ENCODE assay signal across 6 mouse cellular contexts in the genomic region with DNA sequence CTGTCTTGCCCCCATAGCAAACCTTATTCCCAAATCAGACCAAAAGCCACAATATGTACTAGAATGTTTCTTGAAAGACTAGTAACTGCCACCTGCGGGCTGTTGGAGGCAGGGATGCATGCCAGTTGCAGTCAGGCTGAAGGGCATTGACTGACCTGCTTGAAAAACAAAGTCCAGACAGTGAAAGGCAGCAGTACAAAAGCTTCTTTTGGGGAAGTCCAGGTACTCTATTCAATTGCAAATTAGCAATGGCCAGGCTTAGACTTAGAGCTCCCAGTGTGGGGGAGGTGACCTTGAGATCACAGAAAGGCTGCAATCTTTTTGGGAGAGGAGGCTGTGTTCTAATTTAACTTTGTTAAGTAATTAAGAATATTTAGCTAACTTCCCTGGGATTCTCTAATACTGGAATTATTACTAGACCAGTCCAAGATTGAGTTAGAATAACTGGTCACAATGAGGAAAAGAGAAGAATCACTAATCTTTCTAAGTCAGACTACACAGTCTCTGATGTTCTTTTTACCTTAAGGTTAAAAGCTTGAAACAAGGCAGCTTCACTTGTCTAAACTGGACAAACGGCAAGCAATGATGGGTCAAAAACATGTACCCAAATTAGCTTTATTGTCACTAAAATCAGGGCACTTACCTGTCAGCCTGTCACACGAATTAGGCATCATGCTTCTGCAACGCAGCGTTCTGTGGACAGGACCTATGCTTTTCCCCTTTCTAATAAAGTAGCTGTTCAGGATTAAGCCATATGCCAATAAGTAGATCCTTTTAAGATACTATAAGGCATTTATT.
DNase-seq lines count a peak whose midpoint lies in the region; TF ChIP-seq lines count a peak whose summit lies in the region.
"Not testable (repeated sequence)": the region's sequence is repeated elsewhere in the genome, so short reads cannot be mapped to it uniquely, and the experiment has no call there.

No protein-coding gene starts in this region.

- H3K27ac ChIP-seq in kidney, adult 2 months (ENCODE audit: insufficient read depth, low read depth, low read length), result not testable (repeated sequence)

- H3K36me3 ChIP-seq in E14TG2a.4 (ENCODE audit: insufficient read depth, low read length); kidney, adult 2 months (ENCODE audit: control insufficient read depth, insufficient read depth, low read length): not testable (repeated sequence)

- H3K27me3 ChIP-seq in E14TG2a.4 (ENCODE audit: insufficient read depth, low read length); kidney, adult 2 months (replicated peaks; ENCODE audit: control insufficient read depth, insufficient read depth, low read length): not testable (repeated sequence)

- H3K9me3 ChIP-seq in E14TG2a.4 (ENCODE audit: low read length), result peaks cover 22% of the 10 kb centered on the region; the same call in 1 of the 2 replicates

- 85% methylated on average over 5 of the region's 5 CpGs for WGBS in kidney, adult 2 months

- H3K4me1 ChIP-seq in E14TG2a.4 (replicated peaks; ENCODE audit: low read depth, low read length), result peaks cover 27% of the 10 kb centered on the region
- H3K4me1 ChIP-seq in kidney, adult 2 months (ENCODE audit: control insufficient read depth, insufficient read depth, low read length), result not testable (repeated sequence)

- TF ChIP-seq CTCF in E14TG2a.4 (conservative IDR thresholded peaks at IDR 0.05; ENCODE audit: low read length); kidney, adult 2 months (conservative IDR thresholded peaks at IDR 0.05; ENCODE audit: insufficient read depth, insufficient read length, low read depth, low read length): not testable (repeated sequence)

- H3K4me3 ChIP-seq in E14TG2a.4 (replicated peaks; ENCODE audit: low read length), result peak overlapping the region; percentile 59
- not testable (repeated sequence) for H3K4me3 ChIP-seq in kidney, adult 2 months (ENCODE audit: insufficient read depth, low read depth, low read length)

- DNase-seq in ES-CJ7 (ENCODE audit: low read depth, low spot score), result peak; percentile 95
- DNase-seq in R1 (ENCODE audit: low read depth, low spot score), result peak; percentile 97
- DNase-seq in kidney, adult 11 months, result peak; percentile 27
- peak; percentile 71 for DNase-seq in kidney, adult 2 months
- peak; percentile 59 for DNase-seq in kidney, adult 9 months

- TF ChIP-seq POLR2A in kidney, adult 2 months (IDR thresholded peaks at IDR 0.05; ENCODE audit: low read depth, low read length), result not testable (repeated sequence)

Comparison
In these comparisons a context has a peak if more than half of its experiments do, and no peak if none do; other contexts are left out.
1. DNase-seq: peak in every context shown above with its lines; median percentile 97 in R1; 95 in ES-CJ7; 71 in kidney, adult 2 months; 59 in kidney, adult 9 months; 27 in kidney, adult 11 months.